Mouse (Mus musculus): ENCODE results near the gene 5430427O19Rik.

- no peak for TF ChIP-seq CTCF (IDR thresholded peaks at IDR 0.05; ENCODE audit: control insufficient read depth, insufficient read depth, insufficient replicate concordance, low read depth, low read length)
- no peak for TF ChIP-seq POLR2A (IDR thresholded peaks at IDR 0.05; ENCODE audit: control insufficient read depth, low read depth, low read length)
Observed at GRCm38 (mm10) chrX:85869914-85870483, at the start of gene 5430427O19Rik.

All from testis, adult 2 months (tissue).